Mouse (Mus musculus) thymus, postnatal 36 days (tissue): Measurements from ENCODE around the gene Tbc1d9.
"Not testable (repeated sequence)": the region's sequence is repeated elsewhere in the genome, so short reads cannot be mapped to it uniquely, and the experiment has no call there.

ENCODE experiments used
- DNase-seq, 2 experiments: peaks; one replicate each; pipeline ENCODE4 v3.0.0; 2022; ENCODE audit warnings: mixed read lengths in 2 of 2

Gene Tbc1d9

DNA sequence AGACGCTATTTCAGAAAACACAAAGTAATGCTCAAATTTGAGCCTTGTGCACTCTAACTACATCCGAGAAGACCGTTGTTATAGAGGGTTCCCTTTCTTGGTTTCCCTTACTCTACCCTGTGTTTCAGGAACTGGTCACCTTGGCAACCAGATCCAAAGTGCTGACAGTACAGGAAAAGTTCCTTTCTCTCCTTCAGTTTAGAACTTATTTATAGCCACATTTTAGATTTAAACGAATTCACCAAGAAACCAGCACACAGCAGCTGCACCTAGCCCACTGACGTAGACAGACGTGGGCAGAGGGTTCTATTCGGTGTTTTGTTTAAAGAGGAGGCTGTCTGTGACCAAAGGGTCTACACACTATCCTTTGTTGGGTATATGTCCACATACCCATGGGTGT is 79.0 kb downstream of the Tbc1d9 start:
- no peak for DNase-seq

- DNase-seq = no peak
These were observed 85.7 kb downstream of the Tbc1d9 start for GRCm38 (mm10) chr8:83250858-83251257.

DNA sequence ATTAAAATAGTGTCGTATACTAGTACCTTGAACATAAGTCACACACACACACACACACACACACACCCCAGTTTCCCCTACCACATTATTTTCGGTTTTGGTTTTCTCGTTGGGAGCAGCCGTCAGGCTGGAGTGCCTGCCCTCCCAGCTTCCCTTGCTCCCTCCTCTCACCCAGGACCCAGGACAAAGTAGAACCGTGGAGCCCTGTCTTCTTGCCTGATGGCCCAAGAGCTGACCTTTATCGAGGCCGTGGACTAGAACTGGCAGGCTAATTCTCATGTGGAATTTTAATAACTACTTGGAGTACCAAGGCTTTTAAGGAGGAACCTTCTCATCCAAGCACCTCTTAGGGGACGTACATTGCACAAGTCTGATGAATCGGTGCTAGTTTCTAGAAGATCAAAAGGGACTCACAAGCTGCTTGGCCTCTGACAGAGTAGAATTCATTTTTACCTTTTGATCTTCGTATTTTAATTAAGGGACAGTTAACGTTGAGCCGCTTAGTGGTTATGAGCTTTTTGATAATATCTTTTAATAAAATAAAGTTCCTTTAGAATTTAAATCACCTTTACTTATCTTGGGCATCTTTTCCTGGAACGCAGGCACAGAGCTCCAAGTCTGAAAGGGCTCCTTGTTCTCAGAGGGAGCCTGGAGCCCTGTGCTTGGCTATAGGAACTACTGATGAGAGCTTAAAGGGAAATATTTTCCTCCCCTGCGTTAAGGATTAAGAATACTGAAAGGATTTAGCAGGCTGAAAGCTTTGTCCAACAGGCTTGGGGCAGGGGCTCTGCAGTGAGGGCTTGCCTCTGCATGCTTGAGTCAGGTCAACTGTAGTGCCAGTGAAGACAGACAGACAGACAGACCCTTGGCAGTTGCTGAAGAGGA is 86.5 kb downstream of the Tbc1d9 start:
- no peak for DNase-seq

GRCm38 (mm10) chr8:83252791-83253190 is 87.6 kb downstream of the Tbc1d9 start:
- DNase-seq = no peak

DNA sequence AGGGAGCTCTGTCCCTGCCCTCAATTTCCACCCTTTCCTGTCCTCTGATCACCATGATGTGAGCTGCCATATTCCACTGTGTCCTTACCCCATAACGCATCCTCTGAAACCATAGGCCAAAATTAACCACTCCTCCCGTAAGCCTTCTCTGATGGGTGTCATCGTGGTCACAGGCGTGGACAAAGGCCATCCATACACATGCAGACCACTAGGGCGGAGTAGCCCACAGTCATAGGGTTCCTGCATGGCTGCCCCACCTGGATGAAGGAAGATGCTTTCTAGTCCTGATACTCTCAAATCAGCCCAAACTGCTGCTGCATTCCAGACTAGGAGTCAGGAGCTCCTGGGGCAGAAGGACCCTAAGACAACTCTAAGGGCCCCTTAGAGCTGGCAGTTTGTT is 92.5 kb downstream of the Tbc1d9 start:
- no peak for DNase-seq

DNA sequence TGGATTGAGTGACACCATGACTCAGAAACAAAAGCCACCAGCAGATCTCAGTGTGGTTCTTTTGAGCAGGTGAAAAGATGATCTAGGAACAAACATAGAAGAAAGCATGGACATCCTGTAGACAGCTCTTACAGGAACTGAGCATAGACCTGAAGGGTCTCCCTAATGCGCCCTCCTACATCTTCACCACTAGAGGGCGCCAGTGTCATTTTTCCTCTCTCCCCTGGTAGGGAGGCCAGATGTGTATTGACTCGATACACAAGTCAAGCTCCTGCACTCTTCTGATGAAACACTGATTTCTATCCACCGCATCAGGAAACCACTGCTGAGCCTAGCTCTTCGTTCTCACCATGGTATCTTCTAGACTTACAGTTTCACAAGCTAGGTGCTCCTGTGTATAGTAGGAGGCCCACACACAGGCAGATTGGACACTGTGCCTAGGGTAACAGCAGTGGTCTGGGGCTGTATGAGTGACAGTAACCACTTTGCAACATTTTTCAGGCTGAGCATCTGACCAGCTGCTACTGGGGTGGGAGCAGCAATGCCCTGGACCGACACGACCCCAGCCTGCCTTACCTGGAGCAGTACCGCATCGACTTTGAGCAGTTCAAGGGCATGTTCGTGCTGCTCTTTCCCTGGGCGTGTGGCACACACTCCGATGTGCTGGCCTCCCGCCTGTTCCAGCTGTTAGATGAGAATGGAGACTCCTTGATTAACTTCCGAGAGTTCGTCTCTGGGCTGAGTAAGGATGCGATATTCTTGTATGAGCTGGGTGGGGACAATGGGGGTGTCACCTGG is 95.5 kb downstream of the Tbc1d9 start:
- peak; percentile 41 to 50 for DNase-seq

GRCm38 (mm10) chr8:83271172-83271571 is 106.0 kb downstream of the Tbc1d9 start:
- no peak for DNase-seq

DNA sequence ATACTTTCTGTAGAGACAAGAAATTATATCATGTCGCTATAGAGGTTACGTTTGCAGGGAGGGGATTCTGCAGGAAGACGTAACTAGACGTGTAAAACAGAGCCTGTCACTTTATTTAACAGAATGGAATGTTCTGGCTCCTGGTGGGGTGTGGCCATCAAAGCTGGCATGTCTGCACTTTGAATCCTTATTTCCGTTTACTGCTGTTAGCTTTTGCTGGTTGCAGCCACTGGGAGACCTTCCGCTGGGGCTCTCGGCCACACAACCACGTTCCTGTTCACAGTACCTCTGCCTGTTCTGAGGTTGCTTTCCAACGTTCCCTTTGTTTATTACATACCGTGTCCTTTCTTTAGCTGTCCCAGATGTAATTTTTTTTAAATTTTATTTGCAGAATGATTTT is 107.3 kb downstream of the Tbc1d9 start:
- no peak for DNase-seq

DNA sequence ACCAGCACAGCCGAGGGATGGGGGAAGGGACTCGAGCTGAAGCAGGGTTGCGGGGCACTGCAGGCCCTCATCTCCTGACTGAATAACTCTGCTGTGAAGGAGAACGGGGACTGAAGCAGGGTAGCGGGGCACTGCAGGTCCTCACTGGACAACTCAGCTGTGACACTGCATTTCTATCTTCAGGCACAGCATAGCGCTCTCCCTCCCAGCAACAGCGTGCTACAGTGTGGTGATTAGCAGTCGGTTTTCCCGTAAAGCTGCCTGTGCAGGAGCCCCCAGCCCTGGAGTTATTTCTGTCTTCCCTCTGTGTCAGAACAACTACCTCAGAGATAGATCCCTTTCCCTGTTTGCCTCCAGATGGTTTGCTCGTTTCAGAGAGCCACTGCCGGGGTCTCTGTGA is 109.3 kb downstream of the Tbc1d9 start:
- DNase-seq = no peak

DNA sequence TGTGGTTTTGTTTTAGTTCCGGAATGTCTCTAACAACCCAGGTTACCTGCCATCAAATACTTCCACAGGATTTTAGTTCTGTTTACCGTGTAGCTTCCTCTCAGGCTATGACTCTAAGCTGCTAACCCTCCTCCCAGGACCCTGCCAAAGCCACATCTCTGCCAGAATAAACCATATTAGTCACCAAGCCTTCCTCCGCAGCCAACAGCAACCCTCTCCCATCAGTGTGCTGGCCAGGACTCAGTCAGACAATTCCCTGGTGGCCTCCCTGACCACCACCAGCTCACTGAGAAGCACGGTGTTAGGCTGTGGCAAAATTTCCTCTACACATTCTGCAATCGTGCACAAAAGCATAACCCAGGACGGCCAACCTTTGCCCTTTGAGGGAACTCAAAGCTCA is 113.3 kb downstream of the Tbc1d9 start:
- DNase-seq = no peak

- no peak for DNase-seq
These were observed 120.2 kb downstream of the Tbc1d9 start for GRCm38 (mm10) chr8:83285391-83285790.

GRCm38 (mm10) chr8:83290176-83290575 is 125.0 kb downstream of the Tbc1d9 start, which contains the start of gene Ucp1:
TSS of gene Ucp1 (plus strand) at chr8:83290352.
- DNase-seq = no peak

DNA sequence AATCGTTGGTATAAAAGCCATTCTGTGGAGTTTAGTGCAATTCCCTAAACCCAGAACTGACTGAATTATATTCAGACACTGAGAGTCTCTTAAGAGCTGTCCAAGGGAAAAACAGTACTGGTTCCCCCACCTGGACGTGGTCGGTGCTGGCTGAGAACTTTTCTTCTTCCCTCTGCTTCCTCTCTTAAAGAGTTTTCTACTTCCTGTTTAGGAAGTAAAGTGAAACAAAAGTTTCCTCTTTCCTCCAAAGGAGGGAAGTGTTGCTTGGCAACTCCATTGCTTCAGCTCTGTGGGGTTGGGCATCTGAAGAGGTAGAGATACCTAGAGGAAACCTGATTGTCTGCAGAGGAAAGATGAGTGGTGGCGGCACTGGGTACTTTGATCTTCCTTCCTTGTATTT is 132.2 kb downstream of the Tbc1d9 start:
- no peak for DNase-seq

DNA sequence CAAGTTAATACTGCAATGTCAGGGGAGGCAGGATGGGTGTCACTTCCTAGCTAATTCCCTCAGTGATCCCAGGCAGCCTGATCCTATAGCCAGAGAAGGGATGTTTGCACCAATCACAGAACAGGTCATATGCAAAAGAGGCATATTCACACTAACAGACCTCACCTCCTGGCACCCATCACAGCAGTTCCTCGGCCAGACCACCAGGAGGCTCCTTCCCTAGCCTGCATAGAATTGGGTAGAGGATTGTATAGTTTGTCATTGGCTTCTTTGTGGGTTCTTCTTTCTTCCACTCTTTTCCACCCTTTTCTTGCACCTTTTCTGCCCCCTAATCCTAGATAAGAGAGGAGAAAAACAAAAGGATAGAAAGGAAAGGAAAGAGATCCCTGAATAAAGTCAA is 135.0 kb downstream of the Tbc1d9 start:
- peak; percentile 6 for DNase-seq

- DNase-seq = no peak
These were observed 139.8 kb downstream of the Tbc1d9 start for GRCm38 (mm10) chr8:83304946-83305345.

GRCm38 (mm10) chr8:83309836-83310235 is 144.7 kb downstream of the Tbc1d9 start:
- DNase-seq = no peak

DNA sequence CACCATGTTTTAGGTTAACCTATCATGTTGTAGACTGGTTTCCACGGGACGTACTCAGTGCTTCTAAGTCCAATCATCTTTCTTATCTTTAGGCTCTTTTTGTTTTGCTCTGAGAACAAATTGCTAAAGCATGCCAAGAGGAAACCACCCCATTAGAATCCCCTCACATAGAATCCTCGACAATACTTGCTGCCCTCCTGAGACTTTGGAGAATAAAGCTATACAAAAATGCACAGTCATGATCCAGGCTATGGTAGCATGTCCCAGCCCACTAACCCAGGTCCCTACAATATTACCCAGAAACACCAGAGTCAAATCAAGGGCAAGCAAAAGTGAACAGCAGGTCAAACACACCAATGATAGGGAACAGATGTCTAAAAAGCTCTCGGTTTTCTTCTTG is 149.9 kb downstream of the Tbc1d9 start:
- DNase-seq = not testable (repeated sequence)

- no peak for DNase-seq
These were observed 150.5 kb downstream of the Tbc1d9 start for GRCm38 (mm10) chr8:83315691-83316090.

- no peak for DNase-seq
These were observed 155.4 kb downstream of the Tbc1d9 start for GRCm38 (mm10) chr8:83320543-83320942.

- DNase-seq = no peak
These were observed 157.2 kb downstream of the Tbc1d9 start for GRCm38 (mm10) chr8:83322374-83322773.
